Mouse (Mus musculus): ENCODE measurements around the gene Galns. TPM values are rescaled to one million over a fixed set of nuclear protein-coding genes. Genes with fewer than 3 reads are reported as not detected.

The Galns gene
- polyA plus RNA-seq (2016; fragmentation: Nextera tagmentation; extraction: Ambion mirVana): 12.7 and 13.5 TPM in 2 replicates

- ATAC-seq (ENCODE audit: insufficient number of reproducible peaks, low FRiP score): peak; percentile 99
- peaks cover 18% of the 10 kb centered on the region for H3K4me1 ChIP-seq (replicated peaks)
- peak within 1 kb of the TSS; percentile 86 for H3K9ac ChIP-seq
- H3K4me2 ChIP-seq: peak within 1 kb of the TSS; percentile 95
- peaks cover 17% of the 10 kb centered on the region for H3K36me3 ChIP-seq
- peak within 1 kb of the TSS; percentile 85 for H3K27ac ChIP-seq (ENCODE audit: poor library complexity, severe bottlenecking)
- H3K4me3 ChIP-seq: peak within 1 kb of the TSS; percentile 77
- no peaks in the 10 kb centered on the region for H3K27me3 ChIP-seq (replicated peaks)
- H3K9me3 ChIP-seq (replicated peaks): no peaks in the 10 kb centered on the region
- WGBS: under 1% methylated on average over 57 of the region's 57 CpGs
These were observed at the start of gene Galns, which contains the start of gene Trappc2l for GRCm38 (mm10) chr8:122611295-122612133. Gene Galns, minus strand, starts transcription at chr8:122611463. Gene Trappc2l, plus strand, starts transcription at chr8:122611640.

- no peak overlapping the region for H3K4me2 ChIP-seq
- H3K36me3 ChIP-seq: no peaks in the 10 kb centered on the region
- no peak for ATAC-seq (ENCODE audit: insufficient number of reproducible peaks, low FRiP score)
- no peak overlapping the region for H3K27ac ChIP-seq (ENCODE audit: poor library complexity, severe bottlenecking)
- H3K4me1 ChIP-seq (replicated peaks): peaks cover 71% of the 10 kb centered on the region
- H3K27me3 ChIP-seq (replicated peaks): no peaks in the 10 kb centered on the region
- no peak overlapping the region for H3K9ac ChIP-seq
- 66% methylated on average over 2 of the region's 2 CpGs for WGBS
- no peak overlapping the region for H3K4me3 ChIP-seq
- H3K9me3 ChIP-seq (replicated peaks): no peaks in the 10 kb centered on the region
These were observed 48.8 kb upstream of the Galns start for GRCm38 (mm10) chr8:122660022-122660421.

- WGBS: 79% methylated on average over 9 of the region's 9 CpGs
- Histone ChIP-seq H3K9me3 (replicated peaks) (no peaks in the 10 kb centered on the region), H3K4me1 (replicated peaks) (peaks cover 71% of the 10 kb centered on the region), H3K4me2 (no peak overlapping the region), H3K4me3 (no peak overlapping the region), H3K36me3 (no peaks in the 10 kb centered on the region), H3K27ac (ENCODE audit: poor library complexity, severe bottlenecking) (no peak overlapping the region), H3K9ac (no peak overlapping the region), H3K27me3 (replicated peaks) (no peaks in the 10 kb centered on the region)
- no peak for ATAC-seq (ENCODE audit: insufficient number of reproducible peaks, low FRiP score)
These were observed 47.5 kb upstream of the Galns start for GRCm38 (mm10) chr8:122658807-122659160.

GRCm38 (mm10) chr8:122658149-122658806, 47.0 kb upstream of the Galns start:
- Histone ChIP-seq H3K9ac (no peak overlapping the region), H3K36me3 (no peaks in the 10 kb centered on the region), H3K27me3 (replicated peaks) (no peaks in the 10 kb centered on the region), H3K27ac (ENCODE audit: poor library complexity, severe bottlenecking) (peak overlapping the region; percentile 14; the same call in 1 of the 2 replicates), H3K4me2 (no peak overlapping the region), H3K9me3 (replicated peaks) (no peaks in the 10 kb centered on the region), H3K4me3 (no peak overlapping the region), H3K4me1 (replicated peaks) (peaks cover 72% of the 10 kb centered on the region)
- no peak for ATAC-seq (ENCODE audit: insufficient number of reproducible peaks, low FRiP score)
- 67% methylated on average over 10 of the region's 10 CpGs for WGBS

- Histone ChIP-seq H3K27ac (ENCODE audit: poor library complexity, severe bottlenecking) (no peak overlapping the region), H3K27me3 (replicated peaks) (peaks cover 6% of the 10 kb centered on the region; the same call in 1 of the 2 replicates), H3K9ac (no peak overlapping the region), H3K4me3 (no peak overlapping the region), H3K4me2 (no peak overlapping the region), H3K9me3 (replicated peaks) (no peaks in the 10 kb centered on the region), H3K4me1 (replicated peaks) (peaks cover 80% of the 10 kb centered on the region), H3K36me3 (no peaks in the 10 kb centered on the region)
- peak; percentile 69 for ATAC-seq (ENCODE audit: insufficient number of reproducible peaks, low FRiP score)
- 53% methylated on average over 13 of the region's 13 CpGs for WGBS
These were observed 45.1 kb upstream of the Galns start for GRCm38 (mm10) chr8:122656056-122656999.

- no peak for ATAC-seq (ENCODE audit: insufficient number of reproducible peaks, low FRiP score)
- H3K27me3 ChIP-seq (replicated peaks): peaks cover 6% of the 10 kb centered on the region; the same call in 1 of the 2 replicates
- H3K9me3 ChIP-seq (replicated peaks): no peaks in the 10 kb centered on the region
- H3K27ac ChIP-seq (ENCODE audit: poor library complexity, severe bottlenecking): no peak overlapping the region
- WGBS: 66% methylated on average over 7 of the region's 7 CpGs
- H3K4me2 ChIP-seq: no peak overlapping the region
- H3K36me3 ChIP-seq: no peaks in the 10 kb centered on the region
- H3K4me3 ChIP-seq: no peak overlapping the region
- H3K4me1 ChIP-seq (replicated peaks): peaks cover 72% of the 10 kb centered on the region
- H3K9ac ChIP-seq: no peak overlapping the region
These were observed 43.5 kb upstream of the Galns start for GRCm38 (mm10) chr8:122654768-122655167.

- H3K4me3 ChIP-seq: no peak overlapping the region
- peaks cover 10% of the 10 kb centered on the region; the same call in 1 of the 2 replicates for H3K36me3 ChIP-seq
- H3K9me3 ChIP-seq (replicated peaks): no peaks in the 10 kb centered on the region
- 61% methylated on average over 6 of the region's 6 CpGs for WGBS
- H3K4me1 ChIP-seq (replicated peaks): peaks cover 55% of the 10 kb centered on the region
- no peak overlapping the region for H3K4me2 ChIP-seq
- H3K9ac ChIP-seq: no peak overlapping the region
- no peak for ATAC-seq (ENCODE audit: insufficient number of reproducible peaks, low FRiP score)
- no peak overlapping the region for H3K27ac ChIP-seq (ENCODE audit: poor library complexity, severe bottlenecking)
- peaks cover 6% of the 10 kb centered on the region; the same call in 1 of the 2 replicates for H3K27me3 ChIP-seq (replicated peaks)
These were observed 41.4 kb upstream of the Galns start for GRCm38 (mm10) chr8:122652643-122653042.

- ATAC-seq (ENCODE audit: insufficient number of reproducible peaks, low FRiP score): no peak
- no peak overlapping the region for H3K27ac ChIP-seq (ENCODE audit: poor library complexity, severe bottlenecking)
- no peak overlapping the region for H3K4me3 ChIP-seq
- no peaks in the 10 kb centered on the region for H3K9me3 ChIP-seq (replicated peaks)
- no peak overlapping the region for H3K9ac ChIP-seq
- peaks cover 6% of the 10 kb centered on the region; the same call in 1 of the 2 replicates for H3K27me3 ChIP-seq (replicated peaks)
- peaks cover 11% of the 10 kb centered on the region; the same call in 1 of the 2 replicates for H3K36me3 ChIP-seq
- peaks cover 54% of the 10 kb centered on the region for H3K4me1 ChIP-seq (replicated peaks)
- WGBS: 75% methylated on average over 16 of the region's 16 CpGs
- H3K4me2 ChIP-seq: no peak overlapping the region
These were observed 40.2 kb upstream of the Galns start for GRCm38 (mm10) chr8:122651326-122651921.

GRCm38 (mm10) chr8:122648192-122648970, 37.1 kb upstream of the Galns start:
- Histone ChIP-seq H3K4me3 (no peak overlapping the region), H3K9ac (no peak overlapping the region), H3K4me2 (no peak overlapping the region), H3K4me1 (replicated peaks) (peaks cover 44% of the 10 kb centered on the region), H3K27me3 (replicated peaks) (peaks cover 6% of the 10 kb centered on the region; the same call in 1 of the 2 replicates), H3K27ac (ENCODE audit: poor library complexity, severe bottlenecking) (no peak overlapping the region), H3K9me3 (replicated peaks) (no peaks in the 10 kb centered on the region), H3K36me3 (peaks cover 11% of the 10 kb centered on the region; the same call in 1 of the 2 replicates)
- WGBS: 85% methylated on average over 15 of the region's 15 CpGs
- no peak for ATAC-seq (ENCODE audit: insufficient number of reproducible peaks, low FRiP score)
